Mouse (Mus musculus) G1E (cell line): Measurements from ENCODE around the gene Tm9sf1.

ENCODE experiments used
- CTCF ChIP-seq: IDR thresholded peaks from 2 replicates; pipeline ENCODE4 v1.5.1; 2012; ENCODE audit warnings: low read depth, low read length, inconsistent platforms, mixed read lengths
- GATA1 ChIP-seq: IDR thresholded peaks from 2 replicates; pipeline ENCODE4 v1.6.1; 2012; ENCODE audit warnings: borderline replicate concordance, low read length, inconsistent platforms, mixed read lengths
- POLR2AphosphoS5 ChIP-seq: IDR thresholded peaks from 2 replicates; pipeline ENCODE4 v1.6.1; 2012; ENCODE audit warnings: low read depth, low read length, inconsistent platforms; ENCODE audit not compliant: insufficient replicate concordance
- TAL1 ChIP-seq: conservative IDR thresholded peaks from 2 replicates; pipeline ENCODE4 v1.6.1; 2012; ENCODE audit warnings: low read depth, low read length, inconsistent platforms, mixed read lengths

DNA sequence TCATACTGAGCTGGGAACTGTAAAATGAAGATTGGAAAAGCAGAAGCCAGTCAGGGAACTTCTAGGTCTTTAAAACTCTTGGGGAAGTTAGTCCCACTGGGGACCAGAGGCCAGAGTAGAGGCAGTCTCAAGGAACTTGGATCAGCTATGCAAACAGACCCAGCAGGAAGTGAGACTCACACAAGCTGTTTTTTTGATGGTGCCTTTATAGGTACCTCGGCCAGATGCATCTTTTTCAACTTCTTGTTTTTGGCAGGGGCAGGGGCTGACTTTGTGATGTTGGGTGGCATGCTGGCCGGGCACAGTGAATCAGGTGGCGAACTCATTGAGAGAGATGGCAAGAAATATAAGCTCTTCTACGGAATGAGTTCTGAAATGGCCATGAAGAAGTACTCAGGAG is 34.0 kb upstream of the Tm9sf1 start:
- TF ChIP-seq CTCF = no peak
- TF ChIP-seq GATA1 = no peak
- no peak for TF ChIP-seq TAL1
- no peak for TF ChIP-seq POLR2AphosphoS5
